Mouse (Mus musculus) midbrain, postnatal 0 days (tissue): ENCODE measurements around the gene Kalrn. TPM values are rescaled to one million over a fixed set of nuclear protein-coding genes. Genes with fewer than 3 reads are reported as not detected.

Source experiments
- ATAC-seq: fragments of 200-750 bp; cut with Nextera tagmentation; 2 replicates; pipeline ENCODE4 v1.8.0; 2017; ENCODE audit warnings: moderate number of reproducible peaks, mild to moderate bottlenecking, moderate TSS enrichment, moderate library complexity; ENCODE audit not compliant: low FRiP score
- DNase-seq: peaks from one replicate; pipeline ENCODE4 v3.0.0-alpha.2; 2015; ENCODE audit warnings: low spot score
- H3K27ac ChIP-seq: fragments of 300-500 bp; sonication (generic); 2 replicates; pipeline ENCODE4 v1.5.1; 2014; ENCODE audit warnings: low read depth, mild to moderate bottlenecking, low read length, mixed read lengths
- H3K27me3 ChIP-seq: fragments of 300-500 bp; sonication (generic); 2 replicates; pipeline ENCODE4 v1.6.1; 2014; ENCODE audit warnings: low read length, control low read depth, mixed read lengths; ENCODE audit not compliant: insufficient read depth
- H3K36me3 ChIP-seq: fragments of 300-500 bp; sonication (generic); 2 replicates; pipeline ENCODE4 v1.6.1; 2014; ENCODE audit warnings: low read length, control low read depth, mixed read lengths; ENCODE audit not compliant: insufficient read depth
- H3K4me1 ChIP-seq: fragments of 300-500 bp; sonication (generic); 2 replicates; pipeline ENCODE4 v1.6.1; 2014; ENCODE audit warnings: mild to moderate bottlenecking, control low read depth, antibody characterized with exemption, low read length, mixed read lengths; ENCODE audit not compliant: insufficient read depth
- H3K4me2 ChIP-seq: fragments of 300-500 bp; sonication (generic); 2 replicates; pipeline ENCODE4 v1.6.1; 2014; ENCODE audit warnings: low read depth, mild to moderate bottlenecking, low read length, mixed read lengths; ENCODE audit not compliant: poor library complexity, severe bottlenecking
- H3K4me3 ChIP-seq: fragments of 300-500 bp; sonication (generic); 2 replicates; pipeline ENCODE4 v1.5.1; 2014; ENCODE audit warnings: low read depth, mild to moderate bottlenecking, low read length, moderate library complexity
- H3K9ac ChIP-seq: fragments of 300-500 bp; sonication (generic); replicated peaks from 2 replicates; pipeline ENCODE4 v1.6.1; 2014; ENCODE audit warnings: mild to moderate bottlenecking, low read length, moderate library complexity, mixed read lengths; ENCODE audit not compliant: poor library complexity, severe bottlenecking
- H3K9me3 ChIP-seq: fragments of 300-500 bp; sonication (generic); 2 replicates; pipeline ENCODE4 v1.6.1; 2016; ENCODE audit warnings: low read length, control low read depth
- CTCF ChIP-seq: IDR thresholded peaks from 2 replicates; pipeline ENCODE4 v1.5.1; 2016; ENCODE audit warnings: antibody characterized with exemption, mild to moderate bottlenecking
- WGBS: fragments of 180-500 bp; shearing (Covaris S2); extraction: QIAGEN DNeasy Blood & Tissue Kit; methylation state at CpG from one replicate; pipeline ENCODE4 v1.1.7; 2014; 5-methylcytosine and 5-hydroxymethylcytosine counted together
- polyA plus RNA-seq: library from polyadenylated mRNA; unstranded; fragments of >200 nt; fragmentation: Nextera tagmentation; extraction: Ambion mirVana; gene quantifications from 2 replicates; pipeline ENCODE4 v1.2.1, GENCODE M21; 2015
- total RNA-seq: library from RNA; depleted of rRNA; stranded (reverse); fragments of >200 nt; gene quantifications from 2 replicates; pipeline ENCODE4 v1.2.3, GENCODE M21; 2014

Kalrn gene
- total and polyA plus RNA-seq, 2 experiments from 2014 or later: 23.6 to 128 TPM

GRCm38 (mm10) chr16:33946021-33946420 lies 627.3 kb downstream of the Kalrn start:
- WGBS: 73% methylated on average over 7 of the region's 7 CpGs
- Histone ChIP-seq H3K27ac (no peak overlapping the region), H3K27me3 (no peaks in the 10 kb centered on the region), H3K9me3 (no peaks in the 10 kb centered on the region), H3K36me3 (no peaks in the 10 kb centered on the region), H3K9ac (no peak overlapping the region), H3K4me2 (no peak overlapping the region), H3K4me3 (no peak overlapping the region), H3K4me1 (peaks cover 8% of the 10 kb centered on the region; the same call in 1 of the 2 replicates)
- DNase-seq (no peak), ATAC-seq (no peak)
- TF ChIP-seq CTCF: no peak

GRCm38 (mm10) chr16:33944772-33945171 lies 628.6 kb downstream of the Kalrn start:
- no peak for DNase-seq
- 58% methylated on average over 6 of the region's 6 CpGs for WGBS
- TF ChIP-seq CTCF: no peak
- Histone ChIP-seq H3K27me3 (no peaks in the 10 kb centered on the region), H3K4me1 (peaks cover 8% of the 10 kb centered on the region; the same call in 1 of the 2 replicates), H3K4me2 (no peak overlapping the region), H3K9ac (no peak overlapping the region), H3K9me3 (no peaks in the 10 kb centered on the region), H3K4me3 (no peak overlapping the region), H3K36me3 (no peaks in the 10 kb centered on the region), H3K27ac (no peak overlapping the region)
- no peak for ATAC-seq

GRCm38 (mm10) chr16:33944126-33944525 lies 629.2 kb downstream of the Kalrn start:
- no peaks in the 10 kb centered on the region for H3K27me3 ChIP-seq
- no peaks in the 10 kb centered on the region for H3K36me3 ChIP-seq
- H3K4me1 ChIP-seq: peaks cover 8% of the 10 kb centered on the region; the same call in 1 of the 2 replicates
- no peaks in the 10 kb centered on the region for H3K9me3 ChIP-seq
- no peak for TF ChIP-seq CTCF
- DNase-seq (no peak), ATAC-seq (no peak)
- H3K4me3 ChIP-seq: no peak overlapping the region
- H3K9ac ChIP-seq: no peak overlapping the region
- no peak overlapping the region for H3K27ac ChIP-seq
- WGBS: 64% methylated on average over 4 of the region's 4 CpGs
- no peak overlapping the region for H3K4me2 ChIP-seq

- TF ChIP-seq CTCF: no peak
- H3K36me3 ChIP-seq: no peaks in the 10 kb centered on the region
- ATAC-seq (no peak), DNase-seq (no peak)
- peaks cover 8% of the 10 kb centered on the region; the same call in 1 of the 2 replicates for H3K4me1 ChIP-seq
- H3K27me3 ChIP-seq: no peaks in the 10 kb centered on the region
- no peak overlapping the region for H3K27ac ChIP-seq
- no peaks in the 10 kb centered on the region for H3K9me3 ChIP-seq
- no peak overlapping the region for H3K4me2 ChIP-seq
- no peak overlapping the region for H3K9ac ChIP-seq
- 95% methylated on average over 6 of the region's 6 CpGs for WGBS
- no peak overlapping the region for H3K4me3 ChIP-seq
Measured at GRCm38 (mm10) chr16:33943388-33943787, 629.9 kb downstream of the Kalrn start.

GRCm38 (mm10) chr16:33942341-33942740 lies 631.0 kb downstream of the Kalrn start:
- DNase-seq: no peak
- no peak overlapping the region for H3K4me3 ChIP-seq
- WGBS: 68% methylated on average over 11 of the region's 11 CpGs
- H3K4me1 ChIP-seq: peaks cover 8% of the 10 kb centered on the region; the same call in 1 of the 2 replicates
- no peaks in the 10 kb centered on the region for H3K27me3 ChIP-seq
- no peak for TF ChIP-seq CTCF
- H3K9ac ChIP-seq: no peak overlapping the region
- no peak overlapping the region for H3K27ac ChIP-seq
- H3K4me2 ChIP-seq: no peak overlapping the region
- no peak for ATAC-seq
- H3K36me3 ChIP-seq: no peaks in the 10 kb centered on the region
- H3K9me3 ChIP-seq: no peaks in the 10 kb centered on the region

GRCm38 (mm10) chr16:33941271-33941781 lies 632.0 kb downstream of the Kalrn start:
- Histone ChIP-seq H3K9ac (no peak overlapping the region), H3K9me3 (no peaks in the 10 kb centered on the region), H3K27me3 (no peaks in the 10 kb centered on the region), H3K27ac (peak overlapping the region; percentile 26; the same call in 1 of the 2 replicates), H3K36me3 (no peaks in the 10 kb centered on the region), H3K4me3 (no peak overlapping the region), H3K4me2 (no peak overlapping the region), H3K4me1 (peaks cover 8% of the 10 kb centered on the region; the same call in 1 of the 2 replicates)
- 48% methylated on average over 11 of the region's 11 CpGs for WGBS
- DNase-seq (peak; percentile 80), ATAC-seq (peak; percentile 50; the same call in 1 of the 2 replicates)
- TF ChIP-seq CTCF: no peak
